16 mouse cellular contexts compared by ENCODE assay signal in the genomic region with DNA sequence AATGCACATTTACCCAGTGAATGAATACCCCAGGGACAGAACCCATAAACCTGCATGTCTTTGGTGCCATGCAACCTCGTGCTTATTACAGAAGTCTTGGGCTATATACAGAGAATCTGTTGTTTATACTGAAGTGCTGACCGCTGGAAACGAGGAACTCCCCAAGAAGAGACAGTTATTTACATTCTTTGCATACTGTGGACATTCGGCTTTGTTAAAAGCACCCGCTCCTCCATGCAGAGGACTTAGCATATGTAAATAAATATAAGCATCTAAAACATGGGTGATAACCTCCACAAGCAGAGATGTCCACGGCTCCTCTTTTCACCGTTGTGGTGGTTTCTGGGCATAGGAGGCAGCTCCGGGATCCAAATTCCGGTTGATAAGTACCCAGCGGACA.
"Had no signal": no experiment of that assay in that cellular context is flagged by ENCODE, and none has a peak within 500 bp of the region (broad histone marks: within the 10 kb centered on the region; RNA-seq: fewer than 3 reads in every experiment).

No protein-coding gene starts in this region.

- H3K27ac ChIP-seq: liver, embryonic 13.5 days; liver, embryonic 15.5 days; macrophage; midbrain, embryonic 13.5 days; midbrain, embryonic 15.5 days; neural tube, embryonic 12.5 days had no signal

- H3K27me3 ChIP-seq: liver, embryonic 13.5 days; liver, embryonic 15.5 days; midbrain, embryonic 13.5 days; midbrain, embryonic 15.5 days; neural tube, embryonic 12.5 days had no signal

- H3K4me2 ChIP-seq: liver, embryonic 11.5 days; liver, embryonic 13.5 days; liver, embryonic 15.5 days; midbrain, embryonic 11.5 days; midbrain, embryonic 13.5 days; midbrain, embryonic 15.5 days; neural tube, embryonic 12.5 days had no signal

- H3K36me3 ChIP-seq: liver, embryonic 13.5 days; liver, embryonic 15.5 days; midbrain, embryonic 13.5 days; midbrain, embryonic 15.5 days; neural tube, embryonic 12.5 days had no signal

- H3K4me3 ChIP-seq: liver, embryonic 13.5 days; liver, embryonic 15.5 days; megakaryocyte, embryonic 14.5 days; midbrain, embryonic 13.5 days; midbrain, embryonic 15.5 days; neural tube, embryonic 12.5 days had no signal

- H3K9me3 ChIP-seq: liver, embryonic 13.5 days; liver, embryonic 15.5 days; megakaryocyte, embryonic 14.5 days; midbrain, embryonic 13.5 days; midbrain, embryonic 15.5 days; neural tube, embryonic 12.5 days had no signal

- ATAC-seq: liver, postnatal 0 days; midbrain, embryonic 13.5 days; midbrain, embryonic 15.5 days had no signal

- H3K4me1 ChIP-seq: liver, embryonic 13.5 days; liver, embryonic 15.5 days; megakaryocyte, embryonic 14.5 days; neural tube, embryonic 12.5 days had no signal

- H3K9ac ChIP-seq: liver, embryonic 13.5 days; liver, embryonic 15.5 days; liver, postnatal 0 days; midbrain, embryonic 13.5 days; midbrain, embryonic 15.5 days; neural tube, embryonic 12.5 days had no signal

- DNase-seq: liver, embryonic 13.5 days; liver, postnatal 0 days; lung, postnatal 14 days; right cerebral cortex, postnatal 14 days; spleen, adult 18-20 months; thymus, adult 18-20 months; thymus, postnatal 14 days; thymus, postnatal 36 days had no signal
